Mouse (Mus musculus): ENCODE results near the gene Cd59b.

GRCm38 (mm10) chr2:104093305-104093704 lies 23.7 kb downstream of the Cd59b start:
- no peak for TF ChIP-seq POLR2A (IDR thresholded peaks at IDR 0.05; ENCODE audit: extremely low read depth, insufficient read depth, low read length)
- TF ChIP-seq CTCF (IDR thresholded peaks at IDR 0.05; ENCODE audit: low read depth, low read length) = no peak
